Mouse (Mus musculus): Measurements from ENCODE around the gene Atp2b1.

DNA sequence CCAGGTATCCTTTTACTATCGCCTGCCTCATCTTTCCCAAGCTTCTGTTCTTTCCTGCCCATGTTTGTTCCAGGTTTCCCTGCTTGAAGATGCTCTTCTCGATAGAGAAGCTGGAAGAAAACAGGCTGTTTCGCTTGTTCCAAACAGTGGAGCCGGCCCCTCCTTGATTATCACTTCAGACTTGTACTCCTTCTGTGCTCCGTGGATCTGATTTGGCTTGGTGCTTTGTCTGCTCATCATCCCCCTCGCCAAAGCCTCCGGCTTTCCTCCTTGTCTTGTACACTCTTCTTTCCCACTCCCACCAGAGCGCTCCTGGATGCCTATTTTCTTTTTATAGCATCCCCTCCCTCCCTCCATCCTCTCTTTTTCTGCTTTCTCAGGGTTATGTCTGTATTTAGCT lies 79.0 kb downstream of the Atp2b1 start:
- TF ChIP-seq MAFK (IDR thresholded peaks at IDR 0.05; ENCODE audit: insufficient read depth, low read depth, low read length) (no peak), HCFC1 (IDR thresholded peaks at IDR 0.05; ENCODE audit: borderline replicate concordance, insufficient read depth, low read length) (no peak), ZNF384 (IDR thresholded peaks at IDR 0.05; ENCODE audit: low read depth, low read length) (no peak), ZC3H11A (IDR thresholded peaks at IDR 0.05; ENCODE audit: borderline replicate concordance, low read depth, low read length) (no peak), CHD2 (IDR thresholded peaks at IDR 0.05; ENCODE audit: low read depth, low read length) (no peak)

All from ES-E14 (cell line).